Mouse (Mus musculus) liver, adult (tissue): ENCODE data around the gene Gabrb3.

ENCODE experiments used
- GATA4 ChIP-seq: IDR thresholded peaks from 2 replicates; pipeline ENCODE4 v1.6.1; 2014; ENCODE audit warnings: mild to moderate bottlenecking, low read length; ENCODE audit not compliant: insufficient replicate concordance

Gabrb3 gene

DNA sequence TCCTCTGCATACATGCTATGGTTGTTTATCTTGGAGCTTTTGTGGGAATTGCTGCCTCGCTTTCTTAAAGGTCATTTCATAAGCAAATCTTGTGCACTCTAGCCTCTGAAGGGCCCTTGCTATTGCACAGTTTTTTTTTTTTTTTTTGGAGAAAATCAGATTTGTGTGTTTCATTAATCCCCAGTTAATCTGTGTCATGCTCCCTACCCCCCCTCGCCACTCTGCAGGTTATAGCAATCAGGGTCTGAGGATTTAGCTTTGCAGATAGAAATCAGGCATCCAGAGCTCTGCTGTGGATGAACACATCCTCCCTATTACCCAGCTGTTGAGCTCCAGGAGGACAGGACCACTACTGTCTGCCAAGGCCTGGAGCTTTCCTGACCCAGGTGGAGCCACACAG is at the start of gene Gabrb3:
Gabrb3 (plus strand) TSS at position 301 of the 400 bp plus-strand sequence.
- TF ChIP-seq GATA4: no peak

DNA sequence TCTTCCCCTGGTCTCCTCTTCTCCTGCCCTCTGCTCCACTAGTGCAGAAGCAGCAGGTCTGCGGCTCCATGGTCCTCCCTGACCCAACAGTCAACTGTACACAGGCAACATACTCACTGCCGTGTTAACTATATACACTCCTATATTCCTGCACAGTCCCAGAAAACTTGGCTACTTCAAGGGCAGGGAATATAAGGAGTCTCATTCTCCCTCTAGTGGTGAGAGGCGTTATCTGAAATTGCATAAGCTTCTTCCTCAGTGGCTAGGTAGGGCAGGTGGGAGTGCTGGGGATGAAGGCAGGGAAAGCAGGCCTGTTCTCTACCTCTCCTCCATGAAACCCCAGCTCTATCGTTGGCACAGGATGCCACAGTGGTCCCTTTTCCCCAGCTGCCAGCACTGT is 35.4 kb upstream of the Gabrb3 start:
- TF ChIP-seq GATA4: no peak

DNA sequence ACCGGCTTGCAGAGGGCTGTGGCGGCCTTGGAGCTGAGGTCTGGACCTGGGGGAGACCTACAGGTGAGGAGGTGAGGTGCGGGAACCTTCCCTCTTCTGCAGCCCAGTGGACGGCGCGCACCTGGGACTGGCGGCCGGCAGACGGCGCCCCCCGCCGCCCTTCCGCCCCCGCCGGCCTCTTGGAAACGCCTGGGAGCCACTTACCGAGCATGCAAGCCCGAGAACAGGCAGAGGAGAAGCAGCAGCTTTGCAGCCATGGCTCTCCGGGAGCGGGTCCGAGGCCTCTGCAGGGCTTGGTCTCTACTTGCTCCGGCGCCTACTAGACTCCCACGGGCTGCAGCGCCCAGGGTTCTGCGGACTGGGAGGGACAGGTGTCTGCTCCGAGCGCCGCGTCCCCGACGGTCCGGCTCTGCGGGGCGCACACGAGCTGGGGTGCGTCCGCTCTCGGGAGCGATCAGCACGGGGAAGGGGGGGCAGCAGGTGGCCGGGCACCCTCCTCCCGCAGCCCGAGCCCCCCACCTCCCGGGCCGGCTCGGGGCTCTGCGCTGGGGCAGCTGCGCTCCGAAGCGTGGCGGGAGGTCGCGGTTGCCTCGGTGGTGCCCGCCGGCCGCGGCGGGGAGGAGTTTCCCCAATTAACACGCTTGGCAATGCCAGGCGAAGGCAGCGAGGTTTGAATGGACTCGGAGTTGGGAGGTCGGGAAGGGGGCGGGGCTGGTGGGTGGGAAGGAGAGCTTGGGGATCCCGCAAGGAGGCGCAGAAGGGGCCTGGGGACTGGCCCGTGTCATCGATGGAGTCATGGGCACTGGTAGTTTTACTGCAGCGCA is 32.8 kb upstream of the Gabrb3 start, which contains the start of gene Gabrg3:
Gabrg3 (minus strand) TSS at position 672 of the 824 bp plus-strand sequence.
- no peak for TF ChIP-seq GATA4

DNA sequence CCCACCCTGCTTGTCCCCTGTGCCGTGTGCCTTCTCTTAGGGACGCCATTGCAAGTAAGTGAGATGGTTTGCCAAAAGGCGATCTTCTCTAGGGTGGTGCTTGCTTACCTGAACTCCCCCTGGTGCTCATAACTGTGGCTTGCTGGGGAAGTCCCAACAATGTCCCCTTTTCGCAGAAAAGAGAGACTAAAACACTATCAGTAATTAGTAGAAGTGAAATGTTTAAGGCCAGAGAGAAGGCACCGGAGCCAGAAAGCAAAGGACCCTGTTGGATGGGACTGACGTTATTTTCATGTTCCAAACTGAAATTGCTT is 32.2 kb upstream of the Gabrb3 start:
- no peak for TF ChIP-seq GATA4

DNA sequence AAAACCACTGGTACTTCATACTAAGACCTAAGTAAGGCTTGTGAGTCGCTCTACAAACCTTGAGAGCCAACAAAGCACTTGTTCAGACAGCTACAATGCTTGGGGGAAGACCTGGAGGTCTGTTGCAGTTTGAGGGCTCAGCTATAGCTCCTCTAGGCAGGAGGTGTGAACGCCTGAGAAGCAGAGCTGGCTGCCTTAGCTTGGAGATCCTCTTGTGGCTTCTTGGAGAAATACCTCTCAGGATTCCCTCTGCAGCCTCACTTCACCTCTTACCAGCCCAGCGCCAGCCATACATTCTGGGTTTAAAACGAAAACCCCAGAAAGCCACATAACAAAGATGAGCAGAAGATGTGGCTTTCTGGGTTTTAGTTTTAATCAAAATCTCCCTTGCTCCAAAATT is 29.4 kb upstream of the Gabrb3 start:
- no peak for TF ChIP-seq GATA4

DNA sequence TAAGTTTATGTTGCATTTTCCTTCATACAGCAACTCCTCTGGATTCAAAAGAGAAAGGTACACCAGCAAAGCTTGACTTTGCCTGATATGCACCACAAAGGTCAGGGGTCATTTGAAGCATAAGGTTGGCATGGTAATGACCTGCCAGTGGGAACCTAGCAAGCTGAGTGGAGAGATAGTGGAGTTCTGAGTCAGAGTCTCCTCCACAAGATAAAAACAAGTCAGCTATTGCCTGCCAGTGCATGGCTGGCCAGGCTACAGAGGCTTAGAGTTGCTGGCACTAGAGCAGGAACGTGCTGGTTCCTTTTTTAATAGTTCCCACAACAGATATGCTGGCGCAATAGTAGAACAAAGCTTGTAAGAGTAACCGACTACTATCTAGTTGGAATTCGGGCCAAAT is 25.9 kb upstream of the Gabrb3 start:
- no peak for TF ChIP-seq GATA4

DNA sequence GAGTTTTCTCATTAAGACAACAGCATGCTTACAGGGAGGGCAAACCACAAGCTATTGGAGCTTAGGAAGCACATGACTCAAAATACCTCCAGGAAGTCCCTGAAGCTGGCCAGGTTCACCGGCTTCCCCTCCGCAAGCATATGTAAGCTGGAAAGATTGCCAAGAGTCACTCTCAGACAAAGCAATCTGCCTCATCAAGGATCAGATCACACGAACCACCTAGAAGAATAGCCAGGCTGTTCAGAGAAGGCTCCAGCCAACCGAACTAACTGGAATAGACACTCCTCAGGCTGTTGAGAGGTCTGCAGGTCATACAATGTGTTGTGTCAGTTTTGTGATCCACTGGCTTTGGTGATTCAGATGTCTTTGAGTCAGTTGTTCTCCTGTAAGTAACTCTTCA is 8.3 kb upstream of the Gabrb3 start:
- no peak for TF ChIP-seq GATA4

DNA sequence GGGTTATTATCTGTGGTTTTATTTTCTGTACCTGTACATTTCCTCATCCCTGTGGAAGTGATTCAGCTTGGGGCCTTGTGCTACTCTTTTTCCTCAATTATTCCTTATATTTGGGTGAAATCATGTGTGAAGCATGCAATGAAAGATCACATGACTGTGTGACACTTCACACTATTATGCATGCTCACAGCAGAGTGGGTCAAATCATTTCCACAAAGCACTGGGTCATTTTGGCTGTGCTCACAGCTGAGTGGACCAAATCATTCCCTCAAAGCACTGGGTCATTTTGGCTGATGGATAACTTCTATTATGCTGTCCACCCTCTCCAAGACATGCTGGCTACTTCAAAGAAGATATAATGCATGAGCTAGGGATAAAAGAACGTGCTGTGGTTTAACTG is 6.6 kb upstream of the Gabrb3 start:
- TF ChIP-seq GATA4: no peak

DNA sequence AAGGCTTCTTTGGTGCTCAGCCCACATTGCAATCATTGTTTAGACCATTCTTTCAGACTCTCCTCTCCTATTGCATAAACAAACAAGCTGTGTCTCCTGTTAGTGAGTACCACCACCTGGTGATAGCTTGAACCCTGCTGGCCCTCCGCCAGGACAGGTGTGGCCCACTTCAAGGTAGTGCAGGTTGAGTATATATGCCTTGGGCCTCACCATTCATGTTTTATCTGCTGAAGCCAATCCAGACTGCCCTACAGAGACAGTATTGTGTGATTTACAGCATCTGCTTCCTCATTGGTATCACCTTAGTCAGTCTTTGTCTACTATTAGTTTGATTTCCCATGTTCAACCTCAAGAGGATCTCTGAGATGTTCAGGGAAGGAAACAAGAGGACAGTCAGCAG is 1.6 kb downstream of the Gabrb3 start:
- no peak for TF ChIP-seq GATA4

DNA sequence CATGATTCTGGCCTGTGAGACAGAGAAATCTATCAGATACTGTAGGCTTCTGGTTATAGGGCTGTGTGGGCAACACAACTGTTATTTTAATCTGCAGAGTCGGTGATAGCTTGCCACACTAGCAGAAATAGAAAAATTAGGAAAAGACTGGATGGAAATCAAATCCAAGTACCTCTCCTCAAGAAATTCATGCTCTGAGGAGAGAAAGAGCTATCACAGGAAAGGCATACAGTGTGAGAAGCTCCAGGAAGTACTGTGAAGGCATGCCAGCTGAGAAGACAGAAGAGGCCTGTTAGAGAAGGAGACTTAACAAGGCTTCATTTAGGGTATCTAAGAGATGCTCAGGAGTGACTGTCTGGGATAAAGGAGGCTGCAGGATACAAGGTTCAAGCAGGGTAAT is 3.2 kb downstream of the Gabrb3 start:
- TF ChIP-seq GATA4: no peak

DNA sequence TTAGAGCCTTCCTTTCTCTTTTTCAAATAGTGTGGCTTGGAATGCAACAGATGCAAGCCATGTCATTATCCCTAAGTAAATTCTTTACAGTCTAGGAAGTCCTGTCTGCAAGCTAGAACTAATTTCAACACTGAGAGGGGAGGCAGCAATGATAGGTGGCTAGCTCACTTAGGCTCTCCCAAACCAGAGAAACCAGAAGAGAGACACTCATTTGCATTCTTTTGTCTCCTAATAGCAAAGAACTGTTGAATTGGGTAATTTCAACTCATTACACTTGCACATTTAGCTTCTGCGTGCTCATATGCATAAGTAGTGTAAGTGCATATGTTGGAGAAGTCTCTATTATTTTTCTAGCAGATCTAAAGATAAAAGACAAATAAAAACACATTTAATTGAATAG is 28.7 kb downstream of the Gabrb3 start:
- TF ChIP-seq GATA4: no peak

DNA sequence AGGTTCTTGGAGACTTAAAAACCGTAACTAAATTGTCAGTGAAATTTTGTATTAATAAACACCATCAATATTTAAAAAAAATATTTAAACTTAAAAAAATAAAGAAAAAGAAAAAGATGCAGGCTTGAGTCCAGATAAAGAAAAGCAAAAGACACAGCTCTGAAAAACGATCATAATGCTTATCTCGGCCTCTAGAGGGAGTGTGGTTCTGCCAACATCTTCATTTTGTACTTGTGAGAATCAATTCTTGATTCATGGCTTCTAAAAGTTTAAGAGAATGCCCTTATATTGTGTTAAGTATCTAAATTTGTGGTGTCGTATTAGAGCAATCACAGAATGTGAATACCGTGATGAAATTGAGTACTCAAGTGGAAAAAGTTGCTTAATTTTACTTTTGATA is 40.9 kb downstream of the Gabrb3 start:
- no peak for TF ChIP-seq GATA4

DNA sequence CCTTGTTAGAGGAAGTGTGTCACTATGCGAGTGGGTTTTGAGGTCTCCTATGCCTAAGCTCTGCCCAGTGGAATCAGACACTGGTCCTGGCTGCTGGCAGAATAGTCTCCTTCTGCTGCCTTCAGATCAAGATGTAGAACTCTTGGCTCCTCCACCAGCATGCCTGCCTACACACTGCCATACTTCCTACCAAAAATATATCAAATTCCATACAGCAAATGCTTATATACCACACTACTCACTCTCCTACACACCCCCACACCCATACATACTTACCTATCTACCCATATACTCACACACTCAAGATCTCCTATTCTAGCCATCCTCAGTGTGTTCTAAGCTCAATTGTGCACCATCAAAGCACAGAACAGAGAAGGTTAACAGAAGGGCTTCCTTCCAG is 51.8 kb downstream of the Gabrb3 start:
- TF ChIP-seq GATA4: no peak

DNA sequence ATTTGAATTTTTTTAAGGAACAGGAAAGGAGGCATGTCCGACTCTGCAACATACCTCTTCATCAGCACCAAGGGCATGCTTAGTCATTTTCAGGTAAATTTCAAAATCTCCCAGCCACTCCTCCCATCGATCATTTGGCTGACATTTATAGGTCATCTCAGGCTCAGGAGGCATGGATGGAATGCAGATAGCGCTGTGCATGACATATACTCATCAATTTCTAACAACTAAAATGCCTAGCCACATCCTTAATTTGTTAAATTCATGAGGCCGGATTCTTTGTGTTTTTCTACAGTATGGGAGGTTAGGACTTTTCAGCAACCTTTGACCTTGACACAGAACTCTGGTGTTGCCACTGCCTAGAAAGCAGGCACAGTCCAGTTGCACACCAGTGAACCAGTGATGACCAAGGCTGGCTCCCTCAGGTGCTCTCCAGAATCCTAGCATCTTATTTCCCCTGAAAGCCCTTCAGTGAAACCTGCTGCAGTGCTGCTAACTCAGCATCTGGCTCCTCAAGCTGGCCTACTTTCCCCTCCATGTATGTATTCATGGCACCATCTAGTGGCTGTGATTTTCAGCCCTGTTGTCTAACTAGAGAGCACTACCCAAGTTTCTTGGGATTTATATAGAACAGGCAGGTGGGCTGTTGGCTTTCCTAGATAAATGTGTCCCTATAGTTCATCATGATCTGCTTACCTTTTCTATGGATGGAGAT is 54.5 kb downstream of the Gabrb3 start:
- TF ChIP-seq GATA4: no peak

DNA sequence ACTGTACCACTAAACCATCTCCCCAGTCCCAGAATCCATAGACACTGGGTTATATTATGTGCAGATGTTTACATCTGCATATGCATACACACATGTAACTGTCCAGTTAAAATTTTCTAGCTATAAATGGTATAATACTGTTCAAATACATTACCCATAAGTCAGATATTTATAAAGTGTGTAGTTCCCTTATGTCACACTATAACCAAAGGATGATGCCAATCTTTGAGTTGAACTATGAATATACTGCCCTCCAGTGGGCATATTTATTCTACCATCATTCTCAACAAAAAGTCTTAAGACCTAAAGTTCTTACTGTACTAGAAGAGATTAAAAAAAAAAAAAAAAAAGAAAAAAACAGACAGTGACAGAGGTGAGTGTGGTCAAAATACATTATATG is 63.4 kb downstream of the Gabrb3 start:
- TF ChIP-seq GATA4: no peak

DNA sequence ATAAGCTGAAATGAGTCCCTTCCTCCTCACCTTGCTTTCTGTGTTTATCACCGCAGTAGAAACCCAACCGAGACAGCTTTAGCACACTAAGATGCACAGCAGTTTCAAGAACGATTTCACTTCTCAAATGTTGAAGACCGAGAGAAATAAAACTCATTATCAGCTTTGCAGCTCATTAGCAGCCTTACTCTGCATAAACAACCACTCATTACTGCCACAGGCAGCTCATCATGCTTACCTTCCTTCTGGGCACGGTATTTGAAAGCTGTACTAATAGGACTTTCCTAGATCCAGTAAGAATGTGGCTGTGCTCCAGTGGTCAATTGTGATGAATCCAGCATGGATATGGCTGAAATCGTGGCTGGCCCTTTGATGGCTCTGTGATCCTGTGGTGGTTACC is 67.4 kb downstream of the Gabrb3 start:
- TF ChIP-seq GATA4: no peak

DNA sequence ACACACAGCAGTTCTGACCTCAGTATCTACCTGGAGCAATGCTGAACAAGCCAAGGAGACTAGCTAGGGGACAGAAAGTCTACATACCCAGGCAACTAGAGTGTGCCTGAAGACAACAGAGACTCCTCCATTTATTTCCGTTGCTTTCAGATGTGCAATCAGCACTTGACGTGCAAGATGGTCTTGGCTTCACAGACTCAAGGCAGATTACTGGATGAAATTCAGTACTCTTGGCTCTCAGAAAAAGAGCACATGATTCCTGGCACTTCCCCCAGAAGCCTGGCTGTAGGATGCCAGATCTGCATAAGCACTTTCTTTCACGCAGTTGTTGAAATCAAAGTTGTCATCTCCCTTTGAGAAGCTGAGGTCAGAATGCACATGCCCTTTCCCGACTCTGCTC is 72.3 kb downstream of the Gabrb3 start:
- no peak for TF ChIP-seq GATA4

DNA sequence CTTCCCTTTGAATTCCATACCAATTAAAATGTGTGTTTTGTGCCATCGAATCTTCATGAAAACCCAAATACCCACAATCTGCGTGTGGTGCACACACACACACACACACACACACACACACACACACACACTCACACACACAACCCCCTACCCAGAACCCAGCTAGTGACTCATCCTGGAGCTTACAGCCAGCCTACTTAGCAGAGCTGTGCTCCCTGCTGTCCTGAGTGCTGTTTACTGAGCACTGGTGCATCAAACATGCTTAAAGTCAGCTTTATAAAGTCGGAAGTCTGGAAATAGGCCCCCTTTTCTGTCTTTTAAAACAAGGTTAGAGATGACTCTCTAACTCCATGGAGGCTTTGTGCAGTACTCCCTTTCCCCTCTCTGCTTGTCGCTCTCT is 83.3 kb downstream of the Gabrb3 start:
- no peak for TF ChIP-seq GATA4
